Mouse (Mus musculus): ENCODE measurements around the gene Ccdc6.

Gene Ccdc6

GRCm38 (mm10) chr10:70132087-70132560 lies 35.2 kb downstream of the Ccdc6 start:
- no peak for DNase-seq (ENCODE audit: low spot score in 2 of 2)

GRCm38 (mm10) chr10:70132714-70133113 lies 35.8 kb downstream of the Ccdc6 start:
- no peak for DNase-seq (ENCODE audit: low spot score in 2 of 2)

GRCm38 (mm10) chr10:70133188-70133587 lies 36.3 kb downstream of the Ccdc6 start:
- no peak for DNase-seq (ENCODE audit: low spot score in 2 of 2)

- no peak for DNase-seq (ENCODE audit: low spot score in 2 of 2)
Observed at GRCm38 (mm10) chr10:70135680-70136079, 38.8 kb downstream of the Ccdc6 start.

- DNase-seq (ENCODE audit: low spot score in 2 of 2) = no peak
Observed at GRCm38 (mm10) chr10:70137652-70138051, 40.7 kb downstream of the Ccdc6 start.

- DNase-seq (ENCODE audit: low spot score in 2 of 2) = no peak
Observed at GRCm38 (mm10) chr10:70138150-70138549, 41.2 kb downstream of the Ccdc6 start.

GRCm38 (mm10) chr10:70139368-70139767 lies 42.4 kb downstream of the Ccdc6 start:
- DNase-seq (ENCODE audit: low spot score in 2 of 2) = no peak

- no peak for DNase-seq (ENCODE audit: low spot score in 2 of 2)
Observed at GRCm38 (mm10) chr10:70140414-70140813, 43.5 kb downstream of the Ccdc6 start.

- DNase-seq (ENCODE audit: low spot score in 2 of 2) = no peak
Observed at GRCm38 (mm10) chr10:70142623-70143022, 45.7 kb downstream of the Ccdc6 start.

GRCm38 (mm10) chr10:70144004-70144557 lies 47.2 kb downstream of the Ccdc6 start:
- DNase-seq (ENCODE audit: low spot score in 2 of 2) = no peak

GRCm38 (mm10) chr10:70145873-70146272 lies 49.0 kb downstream of the Ccdc6 start:
- no peak for DNase-seq (ENCODE audit: low spot score in 2 of 2)

- no peak for DNase-seq (ENCODE audit: low spot score in 2 of 2)
Observed at GRCm38 (mm10) chr10:70149093-70149492, 52.2 kb downstream of the Ccdc6 start.

- DNase-seq (ENCODE audit: low spot score in 2 of 2) = no peak
Observed at GRCm38 (mm10) chr10:70150301-70150700, 53.4 kb downstream of the Ccdc6 start.

GRCm38 (mm10) chr10:70151171-70151570 lies 54.2 kb downstream of the Ccdc6 start:
- DNase-seq (ENCODE audit: low spot score in 2 of 2) = no peak

GRCm38 (mm10) chr10:70152190-70152743 lies 55.3 kb downstream of the Ccdc6 start:
- DNase-seq (ENCODE audit: low spot score in 2 of 2) = no peak

GRCm38 (mm10) chr10:70153810-70154209 lies 56.9 kb downstream of the Ccdc6 start:
- DNase-seq (ENCODE audit: low spot score in 2 of 2) = no peak

- DNase-seq (ENCODE audit: low spot score in 2 of 2) = no peak
Observed at GRCm38 (mm10) chr10:70156431-70157165, 59.7 kb downstream of the Ccdc6 start.

GRCm38 (mm10) chr10:70159651-70160320 lies 62.9 kb downstream of the Ccdc6 start:
- no peak for DNase-seq (ENCODE audit: low spot score in 2 of 2)

GRCm38 (mm10) chr10:70160811-70161210 lies 63.9 kb downstream of the Ccdc6 start:
- no peak for DNase-seq (ENCODE audit: low spot score in 2 of 2)

GRCm38 (mm10) chr10:70161504-70161903 lies 64.6 kb downstream of the Ccdc6 start:
- no peak for DNase-seq (ENCODE audit: low spot score in 2 of 2)

- no peak for DNase-seq (ENCODE audit: low spot score in 2 of 2)
Observed at GRCm38 (mm10) chr10:70163681-70164080, 66.8 kb downstream of the Ccdc6 start.

- DNase-seq (ENCODE audit: low spot score in 2 of 2) = no peak
Observed at GRCm38 (mm10) chr10:70165877-70166276, 69.0 kb downstream of the Ccdc6 start.

GRCm38 (mm10) chr10:70166427-70166826 lies 69.5 kb downstream of the Ccdc6 start:
- no peak for DNase-seq (ENCODE audit: low spot score in 2 of 2)

Measured in urinary bladder, postnatal 4 days (tissue).